Mouse (Mus musculus) adipocyte (in vitro differentiated cells): Measurements from ENCODE around the gene Cmss1.
A peak's percentile ranks its signal among the peaks of the same experiment; 100 is the strongest.

Experiments used
- DNase-seq: peaks from one replicate; pipeline ENCODE4 v3.0.0-alpha.2; 2016; ENCODE audit warnings: low spot score

Cmss1 gene

DNA sequence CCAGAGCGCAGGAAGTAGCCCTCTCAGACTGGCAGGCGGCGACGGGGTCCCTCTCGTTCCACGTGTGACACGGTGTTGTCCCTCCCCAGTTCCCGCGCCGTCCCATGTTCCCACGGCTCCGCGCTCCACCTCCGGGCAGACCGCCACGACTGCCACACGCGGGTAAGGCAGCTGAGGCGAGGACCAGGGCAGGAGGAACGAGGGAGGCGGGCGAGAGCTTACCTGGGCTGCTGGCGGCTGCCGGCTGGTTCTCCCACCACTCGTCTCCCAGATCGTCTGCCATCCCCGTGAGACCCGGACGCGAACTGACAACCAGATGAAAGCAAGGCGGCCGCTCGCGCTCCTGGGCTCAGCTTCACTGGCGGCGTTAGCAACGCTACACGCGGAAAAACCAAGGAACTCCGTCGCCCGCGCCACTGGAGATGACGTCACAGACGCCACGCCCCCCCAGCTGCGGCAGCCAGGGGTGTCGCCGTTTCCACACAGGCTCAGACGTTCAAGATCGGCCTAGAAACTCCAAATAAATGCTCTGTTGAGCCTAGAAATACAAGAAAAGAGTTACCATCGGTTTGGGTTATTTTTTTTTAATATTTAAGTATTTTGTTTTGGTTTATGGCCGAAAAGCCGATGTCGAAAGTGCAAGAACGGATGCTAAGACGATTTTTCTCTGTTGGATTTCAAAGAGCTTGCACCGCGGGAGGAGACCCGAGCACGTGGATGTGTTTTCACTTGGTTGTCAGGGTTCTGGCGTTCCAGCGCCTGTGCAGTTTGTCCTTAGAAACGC, at the start of gene Cmss1:
TSS of gene Cmss1 (minus strand) at position 421 of the 784 bp plus-strand sequence.
- peak; percentile 89 for DNase-seq

GRCm38 (mm10) chr16:57649888-57650287, 43.2 kb upstream of the Cmss1 start:
- peak; percentile 49 for DNase-seq

DNA sequence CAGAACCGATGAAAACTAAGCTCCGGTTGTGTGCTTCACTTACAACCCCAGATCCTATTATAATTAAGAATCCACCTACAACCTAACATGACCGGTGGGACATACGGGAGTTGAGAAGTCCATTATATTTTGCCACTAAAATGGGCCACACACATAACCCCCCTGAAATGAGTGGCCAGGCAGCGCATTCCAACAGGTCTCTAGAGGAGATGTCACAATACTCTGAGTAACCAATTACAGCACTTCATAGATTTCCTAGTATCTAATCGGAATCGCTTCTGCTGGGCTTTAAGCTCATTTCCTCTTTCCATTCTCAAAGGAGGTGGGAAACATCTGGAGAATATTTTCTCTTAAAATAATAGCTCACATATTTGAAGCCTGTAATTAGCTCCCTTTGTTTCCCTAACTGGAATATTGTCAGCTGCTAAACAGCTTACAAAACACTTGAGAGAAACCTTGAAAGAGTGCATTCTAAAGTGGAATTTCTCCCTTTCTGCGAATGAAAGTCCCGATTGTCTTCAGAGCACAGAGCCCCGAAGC, 34.8 kb upstream of the Cmss1 start:
- DNase-seq = no peak

GRCm38 (mm10) chr16:57634766-57635165, 28.1 kb upstream of the Cmss1 start:
- DNase-seq = peak; percentile 65

GRCm38 (mm10) chr16:57634191-57634590, 27.5 kb upstream of the Cmss1 start:
- DNase-seq = peak; percentile 92

DNA sequence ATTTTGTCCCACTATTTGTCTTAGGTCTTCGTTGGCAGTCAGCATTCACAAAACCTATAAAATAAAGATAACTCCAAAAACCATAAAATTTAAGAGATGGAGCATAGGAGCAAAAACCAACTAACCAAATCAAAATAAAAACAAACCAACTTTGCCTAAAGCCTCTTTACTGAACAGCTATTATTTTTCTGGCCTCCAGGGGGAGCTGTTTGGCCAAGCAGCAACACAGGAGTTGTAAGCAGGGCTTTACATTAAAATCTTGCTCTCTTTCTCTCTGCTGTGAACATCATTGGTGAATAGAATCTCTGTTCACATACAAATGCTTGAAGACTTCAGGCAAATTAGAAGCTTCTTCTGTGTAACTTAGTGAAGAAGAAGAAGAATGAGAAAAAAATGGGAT, 5.1 kb upstream of the Cmss1 start:
- DNase-seq = peak; percentile 75

GRCm38 (mm10) chr16:57601031-57601430, 5.6 kb downstream of the Cmss1 start:
- DNase-seq = no peak

DNA sequence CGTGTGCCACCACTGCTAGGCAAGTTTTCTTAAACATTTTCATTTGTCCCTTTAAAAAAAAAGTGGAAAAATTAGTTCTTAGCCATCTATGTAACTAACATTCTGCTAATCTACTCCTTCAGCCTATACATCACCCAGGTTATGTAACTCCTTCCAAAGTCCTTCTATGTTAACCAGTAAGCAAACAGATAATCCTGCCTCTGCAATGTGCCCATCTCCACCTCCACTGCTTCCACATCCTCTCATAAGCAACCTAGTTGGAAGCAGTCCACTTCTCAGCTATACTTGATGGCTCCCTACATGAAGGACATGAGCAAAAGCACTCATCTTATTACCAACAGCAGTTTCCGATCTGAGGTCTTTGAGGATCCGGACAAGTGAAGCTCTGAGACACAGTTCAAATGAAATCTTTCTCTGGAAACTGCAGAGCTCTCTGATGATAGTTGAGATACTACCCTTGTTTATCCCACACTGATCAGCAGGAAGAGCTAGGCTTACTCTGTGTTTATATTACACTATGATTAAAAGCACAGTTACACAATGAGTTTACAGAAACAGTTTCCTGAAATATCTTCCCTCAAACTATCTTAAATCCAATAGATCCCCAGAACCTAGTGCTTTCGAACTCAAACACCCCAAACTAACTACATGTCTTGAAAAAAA, 9.2 kb downstream of the Cmss1 start:
- no peak for DNase-seq

- peak; percentile 84 for DNase-seq
Observed at GRCm38 (mm10) chr16:57593422-57594157, 13.1 kb downstream of the Cmss1 start.

DNA sequence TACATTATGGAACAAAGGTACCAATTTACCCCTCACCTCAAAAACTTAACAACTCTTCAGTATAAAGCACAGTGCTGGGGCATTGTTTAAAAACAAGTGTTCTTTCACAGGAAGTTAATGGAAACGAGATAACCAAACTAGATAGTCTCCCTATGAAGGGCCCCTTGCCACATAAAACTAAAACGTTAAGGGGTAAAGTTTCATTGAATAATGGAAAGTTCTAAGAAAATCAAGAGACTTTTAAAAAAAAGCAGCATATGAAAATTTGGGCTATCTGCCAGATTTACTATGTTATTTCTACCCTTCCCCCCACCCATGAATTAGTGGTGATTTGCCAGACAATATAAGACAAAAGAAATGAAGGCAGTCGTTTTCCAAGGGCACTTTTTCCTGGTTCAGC, 21.5 kb downstream of the Cmss1 start:
- DNase-seq = no peak

- no peak for DNase-seq
Observed at GRCm38 (mm10) chr16:57582008-57582407, 24.7 kb downstream of the Cmss1 start.

- no peak for DNase-seq
Observed at GRCm38 (mm10) chr16:57580041-57580440, 26.6 kb downstream of the Cmss1 start.

DNA sequence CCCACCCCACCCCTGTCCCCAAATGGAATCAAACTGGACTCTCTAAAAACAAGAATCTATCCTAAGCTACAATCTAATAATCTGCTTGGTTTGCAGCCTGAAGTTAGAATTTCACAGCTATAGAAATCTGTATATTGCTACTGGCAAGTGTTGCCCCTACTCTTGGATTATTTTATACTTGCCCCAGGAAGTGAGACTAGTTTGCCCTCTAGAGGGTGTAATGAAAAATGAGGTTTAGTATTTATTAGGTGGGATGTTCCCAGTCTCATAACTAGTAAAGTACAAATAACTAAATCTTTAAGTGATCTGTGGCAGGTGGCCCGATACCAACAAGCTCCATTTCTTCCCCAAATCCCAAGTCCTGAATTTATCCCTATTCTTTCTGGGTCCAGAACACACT, 29.1 kb downstream of the Cmss1 start:
- DNase-seq = peak; percentile 51

GRCm38 (mm10) chr16:57575764-57576388, 30.8 kb downstream of the Cmss1 start:
- DNase-seq = no peak

- peak; percentile 38 for DNase-seq
Observed at GRCm38 (mm10) chr16:57573831-57574230, 32.8 kb downstream of the Cmss1 start.

DNA sequence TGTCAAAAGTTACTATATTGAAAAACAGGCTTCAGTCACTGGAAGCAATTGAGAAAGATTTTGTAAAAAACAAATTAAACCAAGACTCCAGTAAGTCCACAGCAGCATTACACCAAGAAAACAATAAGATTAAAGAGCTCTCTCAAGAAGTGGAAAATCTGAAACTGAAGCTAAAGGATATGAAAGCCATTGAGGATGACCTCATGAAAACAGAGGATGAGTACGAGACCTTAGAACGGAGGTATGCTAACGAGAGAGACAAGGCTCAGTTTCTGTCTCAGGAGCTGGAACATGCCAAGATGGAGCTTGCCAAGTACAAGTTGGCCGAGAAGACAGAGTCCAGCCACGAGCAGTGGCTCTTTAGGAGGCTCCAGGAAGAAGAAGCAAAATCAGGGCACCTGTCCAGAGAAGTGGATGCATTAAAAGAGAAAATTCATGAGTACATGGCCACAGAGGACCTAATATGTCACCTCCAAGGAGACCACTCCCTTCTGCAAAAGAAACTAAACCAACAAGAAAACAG, 35.8 kb downstream of the Cmss1 start:
- no peak for DNase-seq

DNA sequence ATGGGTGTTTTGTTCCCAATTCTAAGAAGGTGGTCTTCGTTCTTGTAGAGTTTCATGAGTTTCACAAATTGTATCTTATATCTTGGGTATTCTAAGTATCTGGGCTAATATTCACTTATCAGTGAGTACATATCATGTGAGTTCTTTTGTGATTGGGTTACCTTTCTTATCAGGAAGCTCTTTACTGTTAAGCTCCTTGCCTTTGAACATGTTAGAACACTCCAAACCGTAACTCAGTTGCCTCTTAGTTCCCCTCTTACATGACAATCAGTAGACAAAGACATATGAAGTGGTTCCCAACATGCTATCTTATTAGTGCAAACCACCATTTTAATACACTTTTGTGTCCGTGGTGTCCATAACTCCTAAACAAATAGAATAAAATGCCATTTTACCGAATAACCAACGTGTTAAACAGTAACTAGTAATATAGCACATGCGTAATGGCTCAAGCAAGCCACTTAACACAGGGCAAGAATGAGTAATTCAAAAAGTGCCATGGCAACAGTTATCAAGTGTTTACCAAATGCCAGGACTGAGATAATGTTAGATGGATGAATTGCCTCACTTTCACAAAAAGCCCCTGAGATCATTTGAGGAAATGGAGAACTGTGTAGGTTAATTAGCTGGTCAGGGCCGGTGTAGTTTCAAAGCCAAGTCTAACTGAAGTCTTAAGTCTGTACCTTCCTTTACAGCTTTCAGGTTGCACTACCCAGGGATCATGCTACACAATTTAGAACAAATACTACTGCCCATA, 37.8 kb downstream of the Cmss1 start:
- no peak for DNase-seq

DNA sequence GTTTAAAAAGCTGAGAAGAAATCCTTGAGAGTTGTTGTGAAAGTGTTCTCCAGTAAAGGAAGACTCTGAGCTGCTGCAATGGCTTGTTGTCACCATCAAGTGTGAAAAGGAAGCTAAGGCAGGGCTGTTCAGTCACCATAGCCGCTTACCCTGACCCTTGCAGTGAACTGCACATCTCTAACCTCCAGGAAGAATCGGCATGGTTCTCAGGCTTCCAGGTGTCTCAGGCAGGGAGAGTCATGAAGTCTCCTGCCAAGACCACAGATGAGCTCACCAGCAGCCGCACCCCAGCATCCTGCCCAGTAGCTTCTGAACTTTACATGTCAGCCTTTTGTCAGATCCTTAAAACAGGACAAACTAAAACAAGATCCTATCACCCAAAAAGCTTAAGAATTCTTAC, 40.4 kb downstream of the Cmss1 start:
- no peak for DNase-seq

GRCm38 (mm10) chr16:57564807-57565206, 41.9 kb downstream of the Cmss1 start:
- DNase-seq = no peak

DNA sequence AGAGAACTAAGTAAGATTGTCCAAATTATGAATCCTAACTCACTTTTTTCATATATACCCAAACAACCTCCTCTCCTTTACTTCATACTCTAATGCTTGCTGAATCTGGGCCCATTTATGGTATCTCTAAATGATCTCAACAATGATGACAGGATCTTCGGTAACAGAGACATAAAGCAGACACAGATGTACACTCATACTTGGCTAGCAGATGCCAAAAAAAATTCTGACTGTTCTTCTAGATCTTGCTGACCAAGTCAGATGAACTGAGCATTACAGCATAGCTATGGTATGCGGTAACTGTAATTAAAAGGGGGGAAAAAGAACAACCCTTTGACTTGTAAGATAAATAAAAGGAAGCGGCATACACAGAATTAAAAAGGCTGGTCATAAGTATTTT, 43.2 kb downstream of the Cmss1 start:
- DNase-seq = no peak

DNA sequence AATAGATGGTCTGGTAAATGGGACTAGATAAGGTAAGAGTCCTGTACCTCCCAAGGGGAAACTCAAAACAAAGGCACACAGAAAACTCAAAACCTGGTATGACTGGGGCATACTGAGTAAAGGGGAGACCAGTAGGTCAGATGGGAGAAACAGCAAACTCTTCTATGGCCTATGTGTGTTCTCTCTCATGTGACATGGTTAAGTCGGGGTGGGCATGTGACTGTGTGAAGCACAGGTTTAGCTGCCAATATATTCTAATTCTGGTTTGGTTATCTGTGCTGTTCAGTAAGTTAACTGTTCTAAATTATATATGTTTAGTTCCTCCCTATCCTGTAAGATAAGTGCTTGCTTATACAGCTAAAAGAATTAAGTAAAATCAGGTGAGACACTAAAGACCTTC, 46.5 kb downstream of the Cmss1 start:
- DNase-seq = no peak
